Mouse (Mus musculus): ENCODE measurements around the gene Hectd4. TPM values are rescaled to one million over a fixed set of nuclear protein-coding genes. Genes with fewer than 3 reads are reported as not detected.

Gene Hectd4
- polyA plus RNA-seq, 1 experiment, result 61.5 TPM

- Histone ChIP-seq H3K36me3 (ENCODE audit: control insufficient read depth, insufficient read depth, low read length) (peaks cover 44% of the 10 kb centered on the region), H3K4me1 (replicated peaks; ENCODE audit: control insufficient read depth, insufficient read depth, low read length) (no peaks in the 10 kb centered on the region), H3K27me3 (ENCODE audit: control insufficient read depth, insufficient read depth, low read length) (no peaks in the 10 kb centered on the region), H3K27ac (ENCODE audit: control insufficient read depth, insufficient read depth, low read length) (no peak overlapping the region), H3K4me3 (ENCODE audit: control insufficient read depth, insufficient read depth, low read length) (no peak overlapping the region)
- WGBS, result 98% methylated on average over 4 of the region's 4 CpGs
- no peak for DNase-seq
- no peak for TF ChIP-seq POLR2A (IDR thresholded peaks at IDR 0.05; ENCODE audit: control insufficient read depth, extremely low read depth, insufficient read depth, low read length, poor library complexity)
- TF ChIP-seq CTCF (IDR thresholded peaks at IDR 0.05; ENCODE audit: borderline replicate concordance, control insufficient read depth, extremely low read depth, insufficient read depth, low read length, poor library complexity), result no peak
These were observed 60.4 kb downstream of the Hectd4 start for GRCm38 (mm10) chr5:121280456-121280855.

DNA sequence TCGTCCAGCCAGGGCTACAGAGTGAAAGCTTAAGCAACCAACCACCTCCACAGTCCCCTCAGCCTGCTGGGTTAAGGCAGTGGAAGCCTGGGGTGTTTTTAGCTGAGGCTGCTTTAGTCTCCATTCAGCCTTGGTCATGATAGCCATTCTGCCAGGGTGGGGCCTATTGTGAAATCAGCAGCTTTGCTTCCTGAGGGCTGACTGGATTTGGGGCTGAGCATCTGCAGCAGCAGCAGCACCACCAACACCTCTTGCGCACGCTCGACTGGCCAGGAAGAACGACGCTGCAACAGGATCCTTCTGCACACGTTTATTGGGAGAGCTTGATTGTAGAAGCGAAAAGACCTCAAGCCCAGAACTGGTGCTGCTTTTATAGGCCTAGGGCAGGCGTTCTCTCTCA is 63.0 kb downstream of the Hectd4 start:
- TF ChIP-seq CTCF (IDR thresholded peaks at IDR 0.05; ENCODE audit: borderline replicate concordance, control insufficient read depth, extremely low read depth, insufficient read depth, low read length, poor library complexity), result no peak
- no peak for TF ChIP-seq POLR2A (IDR thresholded peaks at IDR 0.05; ENCODE audit: control insufficient read depth, extremely low read depth, insufficient read depth, low read length, poor library complexity)
- DNase-seq, result no peak
- Histone ChIP-seq H3K27me3 (ENCODE audit: control insufficient read depth, insufficient read depth, low read length) (no peaks in the 10 kb centered on the region), H3K36me3 (ENCODE audit: control insufficient read depth, insufficient read depth, low read length) (peaks cover 56% of the 10 kb centered on the region), H3K27ac (ENCODE audit: control insufficient read depth, insufficient read depth, low read length) (no peak overlapping the region), H3K4me1 (replicated peaks; ENCODE audit: control insufficient read depth, insufficient read depth, low read length) (no peaks in the 10 kb centered on the region), H3K4me3 (ENCODE audit: control insufficient read depth, insufficient read depth, low read length) (no peak overlapping the region)
- WGBS, result 97% methylated on average over 9 of the region's 9 CpGs

GRCm38 (mm10) chr5:121284816-121285215 is 64.8 kb downstream of the Hectd4 start:
- H3K36me3 ChIP-seq (ENCODE audit: control insufficient read depth, insufficient read depth, low read length), result peaks cover 53% of the 10 kb centered on the region
- no peak overlapping the region for H3K27ac ChIP-seq (ENCODE audit: control insufficient read depth, insufficient read depth, low read length)
- DNase-seq, result no peak
- H3K4me3 ChIP-seq (ENCODE audit: control insufficient read depth, insufficient read depth, low read length), result no peak overlapping the region
- 99% methylated on average over 5 of the region's 5 CpGs for WGBS
- no peak for TF ChIP-seq CTCF (IDR thresholded peaks at IDR 0.05; ENCODE audit: borderline replicate concordance, control insufficient read depth, extremely low read depth, insufficient read depth, low read length, poor library complexity)
- no peak for TF ChIP-seq POLR2A (IDR thresholded peaks at IDR 0.05; ENCODE audit: control insufficient read depth, extremely low read depth, insufficient read depth, low read length, poor library complexity)
- H3K27me3 ChIP-seq (ENCODE audit: control insufficient read depth, insufficient read depth, low read length), result no peaks in the 10 kb centered on the region
- no peaks in the 10 kb centered on the region for H3K4me1 ChIP-seq (replicated peaks; ENCODE audit: control insufficient read depth, insufficient read depth, low read length)

DNA sequence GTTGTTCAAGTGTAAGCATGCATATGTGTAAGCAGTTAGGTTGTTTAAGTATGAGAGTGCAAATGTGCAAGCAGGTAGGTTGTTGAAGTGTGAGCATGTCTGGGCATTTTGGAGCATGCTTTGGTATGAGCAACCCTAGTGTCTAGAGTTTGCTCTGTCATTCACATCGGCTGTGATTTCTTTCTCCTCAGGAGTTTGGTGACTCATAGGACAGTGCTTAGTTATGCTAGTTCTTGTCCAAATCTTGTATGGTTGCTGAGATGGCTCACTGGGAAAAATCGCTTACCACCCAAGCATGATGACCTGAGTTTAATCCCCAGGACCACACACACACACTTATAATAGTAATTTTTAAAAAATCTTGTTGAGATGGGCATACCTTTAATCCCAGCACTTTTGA is 67.2 kb downstream of the Hectd4 start:
- DNase-seq, result no peak
- H3K27ac ChIP-seq (ENCODE audit: control insufficient read depth, insufficient read depth, low read length), result no peak overlapping the region
- no peak for TF ChIP-seq POLR2A (IDR thresholded peaks at IDR 0.05; ENCODE audit: control insufficient read depth, extremely low read depth, insufficient read depth, low read length, poor library complexity)
- no peak for TF ChIP-seq CTCF (IDR thresholded peaks at IDR 0.05; ENCODE audit: borderline replicate concordance, control insufficient read depth, extremely low read depth, insufficient read depth, low read length, poor library complexity)
- H3K27me3 ChIP-seq (ENCODE audit: control insufficient read depth, insufficient read depth, low read length), result no peaks in the 10 kb centered on the region
- no peaks in the 10 kb centered on the region for H3K4me1 ChIP-seq (replicated peaks; ENCODE audit: control insufficient read depth, insufficient read depth, low read length)
- peaks cover 47% of the 10 kb centered on the region for H3K36me3 ChIP-seq (ENCODE audit: control insufficient read depth, insufficient read depth, low read length)
- H3K4me3 ChIP-seq (ENCODE audit: control insufficient read depth, insufficient read depth, low read length), result no peak overlapping the region
- 96% methylated on average over 2 of the region's 2 CpGs for WGBS

DNA sequence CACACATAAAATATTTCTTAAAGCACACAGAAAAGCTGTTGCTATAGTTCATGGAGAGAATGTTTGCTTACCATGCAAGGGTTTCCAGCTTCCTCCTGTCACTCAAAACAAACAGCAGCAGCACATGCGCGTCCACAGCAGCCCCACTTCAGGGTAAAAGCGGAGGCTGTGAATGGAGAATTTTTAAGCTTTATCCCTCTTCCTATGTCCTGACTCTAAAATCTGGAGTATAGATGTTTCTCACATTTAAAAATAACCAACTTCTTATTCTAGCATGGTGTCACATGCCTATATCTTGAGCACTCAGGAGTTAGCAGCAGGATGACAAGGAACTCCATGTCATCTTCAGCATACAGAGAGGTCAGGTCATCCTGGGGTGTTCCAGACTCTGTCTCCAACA is 70.3 kb downstream of the Hectd4 start:
- Histone ChIP-seq H3K4me1 (replicated peaks; ENCODE audit: control insufficient read depth, insufficient read depth, low read length) (no peaks in the 10 kb centered on the region), H3K27me3 (ENCODE audit: control insufficient read depth, insufficient read depth, low read length) (no peaks in the 10 kb centered on the region), H3K27ac (ENCODE audit: control insufficient read depth, insufficient read depth, low read length) (no peak overlapping the region), H3K4me3 (ENCODE audit: control insufficient read depth, insufficient read depth, low read length) (no peak overlapping the region), H3K36me3 (ENCODE audit: control insufficient read depth, insufficient read depth, low read length) (peaks cover 55% of the 10 kb centered on the region)
- 96% methylated on average over 3 of the region's 3 CpGs for WGBS
- DNase-seq, result no peak
- TF ChIP-seq POLR2A (IDR thresholded peaks at IDR 0.05; ENCODE audit: control insufficient read depth, extremely low read depth, insufficient read depth, low read length, poor library complexity) (no peak), CTCF (IDR thresholded peaks at IDR 0.05; ENCODE audit: borderline replicate concordance, control insufficient read depth, extremely low read depth, insufficient read depth, low read length, poor library complexity) (no peak)

DNA sequence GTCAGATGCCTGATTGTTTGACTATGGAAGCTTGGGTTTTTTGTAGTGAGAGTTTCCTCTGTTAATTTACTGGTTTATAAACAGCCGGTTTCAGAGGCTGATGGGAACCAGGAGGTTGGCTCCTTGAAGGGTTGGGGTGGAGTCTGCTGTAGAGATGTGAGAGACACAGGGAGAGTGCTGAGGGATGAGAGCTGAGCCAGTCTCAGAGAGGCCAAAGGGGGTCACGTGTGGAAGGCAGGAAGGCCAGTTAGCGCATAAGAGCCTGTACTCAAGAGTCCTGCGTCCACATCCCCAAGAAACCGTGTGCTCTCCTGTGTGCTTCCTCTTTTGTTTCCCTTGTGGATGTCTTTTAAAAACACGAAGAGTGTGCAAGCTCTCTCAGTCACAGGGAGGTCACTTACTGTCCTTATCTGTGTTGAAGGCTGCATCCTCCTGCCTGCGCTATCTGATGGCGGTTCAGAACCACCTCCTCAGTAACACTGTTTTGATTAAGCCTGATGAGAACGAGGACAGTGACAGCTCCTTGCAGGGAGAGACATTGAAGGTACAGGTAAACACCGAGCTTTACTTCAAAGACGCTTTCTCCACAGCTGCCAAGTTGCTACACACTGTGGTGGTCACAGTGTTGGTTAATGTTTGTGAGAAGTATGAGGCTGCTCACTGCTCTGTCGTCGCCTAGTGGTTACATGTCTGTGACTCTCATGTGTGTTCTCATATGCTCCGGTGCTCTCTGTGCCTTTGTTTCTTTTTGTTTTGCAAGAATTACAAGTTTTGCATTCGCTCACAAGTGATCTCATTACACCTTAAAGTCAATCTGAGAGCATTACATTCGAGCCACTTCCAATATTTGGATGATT is 72.5 kb downstream of the Hectd4 start:
- Histone ChIP-seq H3K27ac (ENCODE audit: control insufficient read depth, insufficient read depth, low read length) (no peak overlapping the region), H3K36me3 (ENCODE audit: control insufficient read depth, insufficient read depth, low read length) (peaks cover 52% of the 10 kb centered on the region), H3K4me3 (ENCODE audit: control insufficient read depth, insufficient read depth, low read length) (no peak overlapping the region), H3K4me1 (replicated peaks; ENCODE audit: control insufficient read depth, insufficient read depth, low read length) (no peaks in the 10 kb centered on the region), H3K27me3 (ENCODE audit: control insufficient read depth, insufficient read depth, low read length) (no peaks in the 10 kb centered on the region)
- 91% methylated on average over 16 of the region's 16 CpGs for WGBS
- DNase-seq, result no peak
- TF ChIP-seq POLR2A (IDR thresholded peaks at IDR 0.05; ENCODE audit: control insufficient read depth, extremely low read depth, insufficient read depth, low read length, poor library complexity) (no peak), CTCF (IDR thresholded peaks at IDR 0.05; ENCODE audit: borderline replicate concordance, control insufficient read depth, extremely low read depth, insufficient read depth, low read length, poor library complexity) (no peak)

All from thymus, adult 2 months (tissue).